Mouse (Mus musculus): ENCODE measurements around the gene Gm11563. TPM values are rescaled to one million over a fixed set of nuclear protein-coding genes. Genes with fewer than 3 reads are reported as not detected.
"Not testable (repeated sequence)": the region's sequence is repeated elsewhere in the genome, so short reads cannot be mapped to it uniquely, and the experiment has no call there.

The Gm11563 gene
- polyA plus RNA-seq, 1 experiment from 2014 or later: not detected

- 15% methylated on average over 1 of the region's 1 CpGs for WGBS
- H3K27me3 ChIP-seq: peaks cover 3% of the 10 kb centered on the region
- H3K4me3 ChIP-seq (replicated peaks): no peak overlapping the region
- peaks cover 2% of the 10 kb centered on the region; the same call in 1 of the 2 replicates for H3K4me1 ChIP-seq (replicated peaks)
- H3K4me2 ChIP-seq: no peak overlapping the region
- no peaks in the 10 kb centered on the region for H3K9me3 ChIP-seq
- no peak overlapping the region for H3K9ac ChIP-seq (replicated peaks)
- no peak overlapping the region for H3K27ac ChIP-seq
- H3K36me3 ChIP-seq: no peaks in the 10 kb centered on the region
- ATAC-seq (ENCODE audit: insufficient number of reproducible peaks, insufficient read depth, low FRiP score, low TSS enrichment, low read depth): no peak
Measured at GRCm38 (mm10) chr11:99640926-99641325, 17.8 kb downstream of the Gm11563 start.

- peaks cover 7% of the 10 kb centered on the region; the same call in 1 of the 2 replicates for H3K27me3 ChIP-seq
- no peak overlapping the region for H3K4me2 ChIP-seq
- H3K4me1 ChIP-seq (replicated peaks): peaks cover 2% of the 10 kb centered on the region; the same call in 1 of the 2 replicates
- no peak overlapping the region for H3K27ac ChIP-seq
- no peak overlapping the region for H3K4me3 ChIP-seq (replicated peaks)
- ATAC-seq (ENCODE audit: insufficient number of reproducible peaks, insufficient read depth, low FRiP score, low TSS enrichment, low read depth): no peak
- H3K9ac ChIP-seq (replicated peaks): no peak overlapping the region
- 68% methylated on average over 1 of the region's 1 CpGs for WGBS
- no peaks in the 10 kb centered on the region for H3K9me3 ChIP-seq
- no peaks in the 10 kb centered on the region for H3K36me3 ChIP-seq
Measured at GRCm38 (mm10) chr11:99637086-99637485, 21.7 kb downstream of the Gm11563 start.

- Histone ChIP-seq H3K9ac (replicated peaks) (no peak within 1 kb of the TSS), H3K4me1 (replicated peaks) (no peaks in the 10 kb centered on the region), H3K4me3 (replicated peaks) (no peak within 1 kb of the TSS), H3K27ac (no peak within 1 kb of the TSS), H3K27me3 (peaks cover 7% of the 10 kb centered on the region; the same call in 1 of the 2 replicates), H3K4me2 (no peak within 1 kb of the TSS), H3K36me3 (no peaks in the 10 kb centered on the region), H3K9me3 (no peaks in the 10 kb centered on the region)
- 39% methylated on average over 8 of the region's 8 CpGs for WGBS
- ATAC-seq (ENCODE audit: insufficient number of reproducible peaks, insufficient read depth, low FRiP score, low TSS enrichment, low read depth): no peak
Measured at GRCm38 (mm10) chr11:99634653-99635134, 24.1 kb downstream of the Gm11563 start, which contains the start of gene Krtap4-2. Krtap4-2 (minus strand) TSS chr11:99635084.

GRCm38 (mm10) chr11:99633293-99633692 is 25.5 kb downstream of the Gm11563 start:
- H3K36me3 ChIP-seq: no peaks in the 10 kb centered on the region
- no peak overlapping the region for H3K4me3 ChIP-seq (replicated peaks)
- ATAC-seq (ENCODE audit: insufficient number of reproducible peaks, insufficient read depth, low FRiP score, low TSS enrichment, low read depth): no peak
- H3K4me2 ChIP-seq: no peak overlapping the region
- H3K9ac ChIP-seq (replicated peaks): no peak overlapping the region
- H3K27ac ChIP-seq: no peak overlapping the region
- H3K4me1 ChIP-seq (replicated peaks): no peaks in the 10 kb centered on the region
- H3K27me3 ChIP-seq: peaks cover 7% of the 10 kb centered on the region; the same call in 1 of the 2 replicates
- 63% methylated on average over 2 of the region's 2 CpGs for WGBS
- H3K9me3 ChIP-seq: no peaks in the 10 kb centered on the region

- Histone ChIP-seq H3K27ac (no peak overlapping the region), H3K9me3 (no peaks in the 10 kb centered on the region), H3K27me3 (0 out of 2 replicates have a peak, but pooled peaks cover 7% of the 10 kb centered on the region), H3K4me2 (no peak overlapping the region), H3K4me3 (replicated peaks) (no peak overlapping the region), H3K36me3 (no peaks in the 10 kb centered on the region), H3K9ac (replicated peaks) (no peak overlapping the region), H3K4me1 (replicated peaks) (no peaks in the 10 kb centered on the region)
- ATAC-seq (ENCODE audit: insufficient number of reproducible peaks, insufficient read depth, low FRiP score, low TSS enrichment, low read depth): no peak
- WGBS: 75% methylated on average over 3 of the region's 3 CpGs
Measured at GRCm38 (mm10) chr11:99630890-99631289, 27.9 kb downstream of the Gm11563 start.

- Histone ChIP-seq H3K9me3 (no peaks in the 10 kb centered on the region), H3K4me1 (replicated peaks) (no peaks in the 10 kb centered on the region), H3K4me3 (replicated peaks) (no peak within 1 kb of the TSS), H3K9ac (replicated peaks) (no peak within 1 kb of the TSS), H3K27ac (no peak within 1 kb of the TSS), H3K27me3 (no peaks in the 10 kb centered on the region), H3K4me2 (no peak within 1 kb of the TSS), H3K36me3 (no peaks in the 10 kb centered on the region)
- ATAC-seq (ENCODE audit: insufficient number of reproducible peaks, insufficient read depth, low FRiP score, low TSS enrichment, low read depth): no peak
- 82% methylated on average over 4 of the region's 4 CpGs for WGBS
Measured at GRCm38 (mm10) chr11:99628138-99628537, 30.6 kb downstream of the Gm11563 start, which contains the start of gene Krtap4-1. Krtap4-1 (minus strand) TSS chr11:99628238.

DNA sequence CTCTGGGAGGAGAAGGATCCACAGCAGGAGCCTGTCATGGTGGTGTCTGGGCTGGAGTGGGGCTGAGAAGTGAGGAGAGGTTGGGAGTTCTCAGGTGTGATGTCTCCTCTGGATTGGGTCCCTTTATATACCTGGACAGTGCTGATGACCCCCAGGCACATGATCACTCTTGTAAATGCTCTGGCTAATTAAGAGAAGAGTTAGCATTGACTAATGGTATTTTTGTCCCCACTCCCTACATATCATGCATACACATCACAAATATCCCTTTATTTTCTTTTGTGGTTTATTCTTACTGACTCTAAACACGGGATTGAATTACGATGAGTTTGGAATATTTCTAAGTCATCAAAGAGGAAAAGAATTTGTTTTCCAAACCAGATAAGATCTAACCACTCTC is 38.4 kb downstream of the Gm11563 start, which contains the start of gene Gm11562:
Gene Gm11562 (minus strand): TSS at position 101 of the 400 bp plus-strand sequence.
- no peak within 1 kb of the TSS for H3K27ac ChIP-seq
- H3K4me1 ChIP-seq (replicated peaks): no peaks in the 10 kb centered on the region
- H3K4me3 ChIP-seq (replicated peaks): no peak within 1 kb of the TSS
- H3K4me2 ChIP-seq: no peak within 1 kb of the TSS
- H3K9me3 ChIP-seq: no peaks in the 10 kb centered on the region
- ATAC-seq (ENCODE audit: insufficient number of reproducible peaks, insufficient read depth, low FRiP score, low TSS enrichment, low read depth): no peak
- H3K9ac ChIP-seq (replicated peaks): no peak within 1 kb of the TSS
- no peaks in the 10 kb centered on the region for H3K27me3 ChIP-seq
- no peaks in the 10 kb centered on the region for H3K36me3 ChIP-seq
- 87% methylated on average over 2 of the region's 2 CpGs for WGBS

GRCm38 (mm10) chr11:99614796-99615363 is 43.9 kb downstream of the Gm11563 start, which contains the start of gene Krtap2-4:
Krtap2-4 (minus strand) TSS chr11:99614846.
- Histone ChIP-seq H3K4me3 (replicated peaks) (no peak within 1 kb of the TSS), H3K27ac (no peak within 1 kb of the TSS), H3K9me3 (no peaks in the 10 kb centered on the region), H3K36me3 (no peaks in the 10 kb centered on the region), H3K27me3 (no peaks in the 10 kb centered on the region), H3K9ac (replicated peaks) (no peak within 1 kb of the TSS), H3K4me1 (replicated peaks) (no peaks in the 10 kb centered on the region), H3K4me2 (no peak within 1 kb of the TSS)
- ATAC-seq (ENCODE audit: insufficient number of reproducible peaks, insufficient read depth, low FRiP score, low TSS enrichment, low read depth): no peak
- 63% methylated on average over 3 of the region's 3 CpGs for WGBS

DNA sequence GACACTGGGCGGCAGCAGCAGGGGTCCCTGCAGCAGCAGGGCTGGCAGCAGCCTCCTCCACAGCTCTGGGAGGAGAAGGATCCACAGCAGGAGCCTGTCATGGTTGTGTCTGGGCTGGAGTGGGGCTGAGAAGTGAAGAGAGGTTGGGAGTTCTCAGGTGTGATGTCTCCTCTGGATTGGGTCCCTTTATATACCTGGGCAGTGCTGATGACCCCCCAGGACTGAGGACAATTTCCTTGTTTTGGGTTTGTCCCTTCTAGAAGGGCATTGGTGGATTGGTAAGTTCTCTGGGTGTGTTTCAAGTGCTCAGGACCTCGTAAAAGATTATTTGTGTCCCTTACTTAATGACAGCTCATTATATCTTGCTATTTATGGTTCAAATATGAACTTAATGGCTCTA is 48.7 kb downstream of the Gm11563 start, which contains the start of gene Gm11937:
Gene Gm11937 (minus strand): TSS at position 101 of the 400 bp plus-strand sequence.
- not testable (repeated sequence) for H3K9me3 ChIP-seq; H3K4me2 ChIP-seq; H3K27ac ChIP-seq; H3K9ac ChIP-seq (replicated peaks); ATAC-seq (ENCODE audit: insufficient number of reproducible peaks, insufficient read depth, low FRiP score, low TSS enrichment, low read depth); H3K27me3 ChIP-seq; H3K4me1 ChIP-seq (replicated peaks); H3K4me3 ChIP-seq (replicated peaks); H3K36me3 ChIP-seq
- WGBS: 47% methylated on average over 1 of the region's 2 CpGs

GRCm38 (mm10) chr11:99609126-99609525 is 49.6 kb downstream of the Gm11563 start:
- no peak overlapping the region for H3K27ac ChIP-seq
- H3K4me1 ChIP-seq (replicated peaks): no peaks in the 10 kb centered on the region
- 73% methylated on average over 1 of the region's 1 CpGs for WGBS
- no peaks in the 10 kb centered on the region for H3K36me3 ChIP-seq
- no peak overlapping the region for H3K4me3 ChIP-seq (replicated peaks)
- no peaks in the 10 kb centered on the region for H3K27me3 ChIP-seq
- ATAC-seq (ENCODE audit: insufficient number of reproducible peaks, insufficient read depth, low FRiP score, low TSS enrichment, low read depth): no peak
- H3K4me2 ChIP-seq: no peak overlapping the region
- no peaks in the 10 kb centered on the region for H3K9me3 ChIP-seq
- H3K9ac ChIP-seq (replicated peaks): no peak overlapping the region
